Mouse (Mus musculus): Measurements from ENCODE around the gene Lsamp. TPM values are rescaled to one million over a fixed set of nuclear protein-coding genes. Genes with fewer than 3 reads are reported as not detected.
A peak's percentile ranks its signal among the peaks of the same experiment; 100 is the strongest.

The Lsamp gene
- polyA plus RNA-seq, 1 experiment from 2014 or later: 4.0 TPM

- Histone ChIP-seq H3K4me3 (replicated peaks) (no peak overlapping the region), H3K27ac (no peak overlapping the region), H3K27me3 (replicated peaks) (no peaks in the 10 kb centered on the region), H3K9ac (no peak overlapping the region), H3K4me2 (replicated peaks) (no peak overlapping the region), H3K4me1 (replicated peaks) (no peaks in the 10 kb centered on the region), H3K9me3 (no peaks in the 10 kb centered on the region), H3K36me3 (no peaks in the 10 kb centered on the region)
- ATAC-seq: no peak
- 68% methylated on average over 7 of the region's 7 CpGs for WGBS
Measured at GRCm38 (mm10) chr16:40295240-40295639, 311.1 kb downstream of the Lsamp start.

GRCm38 (mm10) chr16:40307666-40308065, 323.5 kb downstream of the Lsamp start:
- no peak for ATAC-seq
- Histone ChIP-seq H3K9me3 (no peaks in the 10 kb centered on the region), H3K4me2 (replicated peaks) (no peak overlapping the region), H3K4me3 (replicated peaks) (no peak overlapping the region), H3K9ac (no peak overlapping the region), H3K36me3 (no peaks in the 10 kb centered on the region), H3K4me1 (replicated peaks) (no peaks in the 10 kb centered on the region), H3K27ac (no peak overlapping the region), H3K27me3 (replicated peaks) (no peaks in the 10 kb centered on the region)
- WGBS: 32% methylated on average over 2 of the region's 2 CpGs

- Histone ChIP-seq H3K36me3 (no peaks in the 10 kb centered on the region), H3K4me1 (replicated peaks) (no peaks in the 10 kb centered on the region), H3K27me3 (replicated peaks) (no peaks in the 10 kb centered on the region), H3K27ac (no peak overlapping the region), H3K9ac (no peak overlapping the region), H3K4me3 (replicated peaks) (no peak overlapping the region), H3K4me2 (replicated peaks) (no peak overlapping the region), H3K9me3 (no peaks in the 10 kb centered on the region)
- ATAC-seq: no peak
- 87% methylated on average over 2 of the region's 2 CpGs for WGBS
Measured at GRCm38 (mm10) chr16:40316199-40316598, 332.0 kb downstream of the Lsamp start.

GRCm38 (mm10) chr16:40324811-40325210, 340.6 kb downstream of the Lsamp start:
- Histone ChIP-seq H3K4me1 (replicated peaks) (no peaks in the 10 kb centered on the region), H3K27ac (no peak overlapping the region), H3K9ac (no peak overlapping the region), H3K27me3 (replicated peaks) (no peaks in the 10 kb centered on the region), H3K9me3 (no peaks in the 10 kb centered on the region), H3K36me3 (no peaks in the 10 kb centered on the region), H3K4me2 (replicated peaks) (no peak overlapping the region), H3K4me3 (replicated peaks) (no peak overlapping the region)
- WGBS: 89% methylated on average over 3 of the region's 3 CpGs
- no peak for ATAC-seq

GRCm38 (mm10) chr16:40328249-40328820, 344.2 kb downstream of the Lsamp start:
- no peak overlapping the region for H3K27ac ChIP-seq
- ATAC-seq: no peak
- H3K36me3 ChIP-seq: no peaks in the 10 kb centered on the region
- no peaks in the 10 kb centered on the region for H3K27me3 ChIP-seq (replicated peaks)
- no peak overlapping the region for H3K4me2 ChIP-seq (replicated peaks)
- 67% methylated on average over 7 of the region's 7 CpGs for WGBS
- H3K9ac ChIP-seq: no peak overlapping the region
- H3K9me3 ChIP-seq: no peaks in the 10 kb centered on the region
- H3K4me1 ChIP-seq (replicated peaks): no peaks in the 10 kb centered on the region
- H3K4me3 ChIP-seq (replicated peaks): no peak overlapping the region

- WGBS: 72% methylated on average over 5 of the region's 5 CpGs
- no peaks in the 10 kb centered on the region for H3K9me3 ChIP-seq
- H3K4me2 ChIP-seq (replicated peaks): no peak overlapping the region
- H3K27me3 ChIP-seq (replicated peaks): no peaks in the 10 kb centered on the region
- H3K36me3 ChIP-seq: no peaks in the 10 kb centered on the region
- no peak for ATAC-seq
- no peak overlapping the region for H3K9ac ChIP-seq
- no peaks in the 10 kb centered on the region for H3K4me1 ChIP-seq (replicated peaks)
- no peak overlapping the region for H3K27ac ChIP-seq
- H3K4me3 ChIP-seq (replicated peaks): no peak overlapping the region
Measured at GRCm38 (mm10) chr16:40369677-40370076, 385.5 kb downstream of the Lsamp start.

GRCm38 (mm10) chr16:40371291-40371690, 387.1 kb downstream of the Lsamp start:
- no peak overlapping the region for H3K27ac ChIP-seq
- 89% methylated on average over 1 of the region's 1 CpGs for WGBS

GRCm38 (mm10) chr16:40375314-40375713, 391.2 kb downstream of the Lsamp start:
- Histone ChIP-seq H3K27me3 (replicated peaks) (no peaks in the 10 kb centered on the region), H3K4me3 (replicated peaks) (no peak overlapping the region), H3K36me3 (no peaks in the 10 kb centered on the region), H3K27ac (no peak overlapping the region), H3K4me1 (replicated peaks) (no peaks in the 10 kb centered on the region), H3K9ac (no peak overlapping the region), H3K4me2 (replicated peaks) (no peak overlapping the region), H3K9me3 (no peaks in the 10 kb centered on the region)
- ATAC-seq: no peak
- WGBS: 80% methylated on average over 4 of the region's 4 CpGs

More at GRCm38 (mm10) chr16:40371291-40371690, 387.1 kb downstream of the Lsamp start:
- no peak for ATAC-seq
- no peaks in the 10 kb centered on the region for H3K27me3 ChIP-seq (replicated peaks)
- no peaks in the 10 kb centered on the region for H3K4me1 ChIP-seq (replicated peaks)
- H3K9me3 ChIP-seq: no peaks in the 10 kb centered on the region
- H3K9ac ChIP-seq: no peak overlapping the region
- H3K4me3 ChIP-seq (replicated peaks): no peak overlapping the region
- H3K4me2 ChIP-seq (replicated peaks): no peak overlapping the region
- H3K36me3 ChIP-seq: no peaks in the 10 kb centered on the region

GRCm38 (mm10) chr16:40377129-40377799, 393.1 kb downstream of the Lsamp start:
- H3K9ac ChIP-seq: no peak overlapping the region
- WGBS: 69% methylated on average over 6 of the region's 6 CpGs
- no peaks in the 10 kb centered on the region for H3K36me3 ChIP-seq
- H3K9me3 ChIP-seq: no peaks in the 10 kb centered on the region
- H3K27ac ChIP-seq: no peak overlapping the region
- no peak overlapping the region for H3K4me3 ChIP-seq (replicated peaks)
- ATAC-seq: no peak
- no peak overlapping the region for H3K4me2 ChIP-seq (replicated peaks)
- no peaks in the 10 kb centered on the region for H3K4me1 ChIP-seq (replicated peaks)
- no peaks in the 10 kb centered on the region for H3K27me3 ChIP-seq (replicated peaks)

GRCm38 (mm10) chr16:40392106-40392505, 407.9 kb downstream of the Lsamp start:
- Histone ChIP-seq H3K4me2 (replicated peaks) (no peak overlapping the region), H3K9ac (no peak overlapping the region), H3K4me1 (replicated peaks) (no peaks in the 10 kb centered on the region), H3K4me3 (replicated peaks) (no peak overlapping the region), H3K9me3 (no peaks in the 10 kb centered on the region), H3K36me3 (no peaks in the 10 kb centered on the region), H3K27me3 (replicated peaks) (no peaks in the 10 kb centered on the region), H3K27ac (no peak overlapping the region)
- no peak for ATAC-seq
- WGBS: 76% methylated on average over 4 of the region's 4 CpGs

- no peaks in the 10 kb centered on the region for H3K4me1 ChIP-seq (replicated peaks)
- no peak overlapping the region for H3K4me2 ChIP-seq (replicated peaks)
- H3K4me3 ChIP-seq (replicated peaks): no peak overlapping the region
- ATAC-seq: peak; percentile 91
- H3K27me3 ChIP-seq (replicated peaks): no peaks in the 10 kb centered on the region
- no peaks in the 10 kb centered on the region for H3K36me3 ChIP-seq
- no peak overlapping the region for H3K27ac ChIP-seq
- H3K9ac ChIP-seq: no peak overlapping the region
- H3K9me3 ChIP-seq: no peaks in the 10 kb centered on the region
- WGBS: 78% methylated on average over 2 of the region's 2 CpGs
Measured at GRCm38 (mm10) chr16:40399531-40399930, 415.4 kb downstream of the Lsamp start.

- no peaks in the 10 kb centered on the region for H3K9me3 ChIP-seq
- WGBS: 75% methylated on average over 3 of the region's 3 CpGs
- no peak overlapping the region for H3K4me3 ChIP-seq (replicated peaks)
- no peaks in the 10 kb centered on the region for H3K36me3 ChIP-seq
- no peak overlapping the region for H3K4me2 ChIP-seq (replicated peaks)
- H3K27me3 ChIP-seq (replicated peaks): no peaks in the 10 kb centered on the region
- no peak for ATAC-seq
- H3K4me1 ChIP-seq (replicated peaks): no peaks in the 10 kb centered on the region
- no peak overlapping the region for H3K27ac ChIP-seq
- no peak overlapping the region for H3K9ac ChIP-seq
Measured at GRCm38 (mm10) chr16:40434280-40434679, 450.1 kb downstream of the Lsamp start.

GRCm38 (mm10) chr16:40436415-40436814, 452.3 kb downstream of the Lsamp start:
- Histone ChIP-seq H3K4me3 (replicated peaks) (no peak overlapping the region), H3K36me3 (no peaks in the 10 kb centered on the region), H3K27ac (no peak overlapping the region), H3K9ac (no peak overlapping the region), H3K9me3 (no peaks in the 10 kb centered on the region), H3K4me2 (replicated peaks) (no peak overlapping the region), H3K27me3 (replicated peaks) (no peaks in the 10 kb centered on the region), H3K4me1 (replicated peaks) (no peaks in the 10 kb centered on the region)
- 55% methylated on average over 6 of the region's 6 CpGs for WGBS
- no peak for ATAC-seq

Data from intestine, embryonic 15.5 days (tissue).